Mouse (Mus musculus): ENCODE results near the gene Clic1.

The Clic1 gene

DNA sequence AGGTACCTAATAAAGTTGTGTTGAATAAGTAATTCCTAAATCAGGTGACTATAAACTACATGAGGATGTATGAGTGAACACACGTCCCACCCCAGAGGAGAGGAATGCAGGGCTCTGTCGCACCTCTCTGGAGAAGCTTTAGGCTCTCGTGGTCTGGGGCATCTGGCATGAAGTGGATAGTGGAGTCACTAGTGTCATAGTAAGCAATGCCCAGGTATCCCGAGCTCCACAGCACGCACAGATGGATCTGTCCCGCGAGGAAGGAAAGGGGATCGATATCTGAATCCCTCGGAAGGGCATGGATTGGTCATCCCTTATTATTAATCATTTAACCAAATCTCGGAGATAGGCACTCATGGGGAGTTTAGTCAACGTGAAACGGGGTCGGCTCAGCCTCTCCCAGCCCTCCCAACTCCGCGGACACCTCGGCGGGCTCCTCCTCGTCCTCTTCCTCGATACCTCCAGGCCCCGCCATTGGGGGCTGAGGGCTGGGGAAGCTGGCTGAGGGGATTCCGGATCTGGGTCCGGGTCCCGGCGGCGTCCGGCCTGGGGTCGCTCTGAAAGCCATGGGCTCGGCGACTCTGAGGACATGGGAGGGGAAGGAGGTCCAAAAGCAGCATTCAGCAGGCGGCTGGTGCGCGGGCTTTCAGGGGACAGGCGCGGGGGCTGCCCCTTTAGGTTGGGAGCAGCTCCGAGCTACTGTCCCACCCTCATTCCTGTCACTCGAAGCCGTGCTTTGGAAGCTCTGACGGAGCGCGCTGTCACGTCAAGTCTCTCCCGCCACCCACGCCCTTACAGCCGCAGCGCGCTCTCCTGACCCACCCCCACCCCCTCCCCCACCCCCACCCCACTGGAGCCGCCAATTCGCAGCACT lies 3.7 kb upstream of the Clic1 start:
- DNase-seq: peak in 1 of 2 experiments; percentile 15

DNA sequence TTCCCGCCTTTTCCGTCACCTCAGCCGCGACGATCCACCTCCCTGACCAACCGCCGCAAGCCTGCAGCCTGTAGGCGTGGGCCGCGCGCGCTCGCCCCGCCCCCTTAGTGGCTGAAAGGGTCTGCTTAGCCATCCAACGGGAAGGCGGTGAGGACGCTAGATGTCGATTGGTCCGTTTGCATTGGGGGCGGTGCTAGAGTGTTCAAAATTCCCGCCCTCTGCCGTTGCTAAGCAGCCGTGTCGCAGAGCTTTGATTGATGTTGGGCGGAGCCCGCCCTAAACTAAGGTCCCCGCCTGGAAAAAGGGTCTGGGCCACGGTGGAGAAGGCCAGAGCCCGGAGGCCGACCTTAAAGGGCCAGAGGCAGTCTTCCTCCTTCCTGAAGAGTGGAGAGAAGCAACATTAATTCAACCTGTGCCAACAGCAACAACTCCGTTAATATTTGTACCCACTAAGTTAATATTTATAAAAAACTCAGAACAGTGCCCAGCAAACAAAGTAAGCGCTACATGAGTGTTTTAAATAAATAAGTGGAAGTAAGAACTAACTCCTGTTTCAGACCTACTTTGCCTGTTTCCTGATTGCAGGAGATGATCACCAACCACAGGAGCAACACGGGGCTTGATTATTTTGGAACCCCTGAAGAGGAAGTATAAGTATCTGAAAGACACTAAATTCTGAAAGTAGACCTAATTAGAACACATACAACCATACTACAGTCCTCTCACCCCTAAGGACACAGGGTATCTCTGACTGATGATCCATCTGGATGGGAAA lies 2.9 kb upstream of the Clic1 start, which contains the start of gene Msh5:
TSS of gene Msh5 (minus strand) at position 65 of the 775 bp plus-strand sequence.
- DNase-seq: peak; percentile 99

DNA sequence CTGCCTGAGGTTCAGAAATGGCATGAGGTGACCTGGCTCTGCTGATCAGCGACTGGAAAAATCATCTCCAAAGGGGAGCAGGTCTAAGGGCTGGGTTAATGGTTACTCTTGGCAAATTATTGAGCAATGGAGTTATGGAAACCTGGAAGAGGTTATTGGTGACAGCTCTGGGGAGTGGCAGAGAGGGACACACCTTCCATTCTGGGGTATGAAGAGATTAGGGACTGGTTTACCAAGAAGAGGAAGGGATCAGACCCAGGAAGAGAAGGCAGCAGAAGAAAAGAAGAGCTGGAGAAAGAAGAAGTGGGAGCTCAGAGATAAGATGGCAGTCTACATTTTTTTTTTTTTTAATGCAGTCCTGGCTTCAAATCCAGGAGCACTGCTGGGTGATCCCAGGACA lies 2.1 kb upstream of the Clic1 start:
- DNase-seq: peak; percentile 71 to 90

DNA sequence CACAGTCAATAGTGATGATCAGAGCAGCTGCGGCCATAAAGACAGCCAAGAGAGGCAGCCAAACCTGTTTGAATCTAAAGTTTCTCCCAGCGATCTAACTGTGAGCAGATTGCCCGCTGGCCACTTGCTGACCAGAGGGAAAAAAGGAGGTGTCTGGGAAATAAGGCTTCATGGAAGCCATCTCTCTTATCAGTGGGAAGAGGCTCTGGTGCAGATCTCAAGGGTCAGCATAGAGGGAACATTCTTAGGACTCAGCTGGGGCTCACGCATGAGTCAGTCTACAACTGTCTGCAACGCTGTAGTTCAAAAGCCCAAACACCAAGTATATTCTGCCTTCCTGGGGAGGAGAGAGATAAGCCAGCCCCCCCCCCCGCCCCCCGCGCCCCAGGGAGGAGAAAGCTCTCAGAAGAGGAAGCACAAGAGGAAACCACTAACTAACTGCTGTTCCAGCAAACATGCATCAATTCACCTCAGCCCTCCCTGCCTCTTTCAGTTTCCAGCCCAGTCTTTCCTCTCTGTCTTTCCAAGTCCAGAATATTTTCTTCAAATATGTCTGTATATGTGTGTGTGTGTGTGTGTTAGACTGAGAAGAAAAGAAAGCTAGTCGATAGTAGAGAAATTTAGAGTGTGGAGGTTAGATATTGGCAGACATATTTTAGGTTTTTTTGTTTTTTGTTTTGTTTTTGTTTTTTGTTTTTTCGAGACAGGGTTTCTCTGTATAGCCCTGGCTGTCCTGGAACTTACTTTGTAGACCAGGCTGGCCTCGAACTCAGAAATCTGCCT lies 1.4 kb upstream of the Clic1 start:
- DNase-seq: peak in 1 of 2 experiments; percentile 22

DNA sequence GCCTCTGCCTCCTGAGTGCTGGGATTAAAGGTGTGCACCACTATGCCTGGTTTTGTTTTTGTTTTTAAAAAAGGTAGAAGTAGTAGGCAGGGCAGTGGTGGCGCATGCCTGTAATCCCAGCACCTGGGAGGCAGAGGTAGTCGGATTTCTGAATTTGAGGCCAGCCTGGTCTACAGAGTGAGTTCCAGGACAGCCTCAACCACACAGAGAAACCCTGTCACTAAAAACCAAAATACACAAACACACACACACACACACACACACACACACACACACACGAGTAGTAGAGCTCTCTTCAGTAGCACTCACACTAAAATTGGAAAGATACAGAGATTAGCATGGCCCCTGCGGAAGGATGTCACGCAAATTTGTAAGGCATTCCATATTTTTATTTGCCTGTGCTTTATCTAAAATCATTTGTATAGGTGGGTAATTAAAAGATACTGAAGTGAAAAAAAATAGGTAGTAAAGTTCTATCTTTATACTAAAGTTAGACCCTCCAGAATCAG lies 780 bp upstream of the Clic1 start:
- no peak for DNase-seq

DNA sequence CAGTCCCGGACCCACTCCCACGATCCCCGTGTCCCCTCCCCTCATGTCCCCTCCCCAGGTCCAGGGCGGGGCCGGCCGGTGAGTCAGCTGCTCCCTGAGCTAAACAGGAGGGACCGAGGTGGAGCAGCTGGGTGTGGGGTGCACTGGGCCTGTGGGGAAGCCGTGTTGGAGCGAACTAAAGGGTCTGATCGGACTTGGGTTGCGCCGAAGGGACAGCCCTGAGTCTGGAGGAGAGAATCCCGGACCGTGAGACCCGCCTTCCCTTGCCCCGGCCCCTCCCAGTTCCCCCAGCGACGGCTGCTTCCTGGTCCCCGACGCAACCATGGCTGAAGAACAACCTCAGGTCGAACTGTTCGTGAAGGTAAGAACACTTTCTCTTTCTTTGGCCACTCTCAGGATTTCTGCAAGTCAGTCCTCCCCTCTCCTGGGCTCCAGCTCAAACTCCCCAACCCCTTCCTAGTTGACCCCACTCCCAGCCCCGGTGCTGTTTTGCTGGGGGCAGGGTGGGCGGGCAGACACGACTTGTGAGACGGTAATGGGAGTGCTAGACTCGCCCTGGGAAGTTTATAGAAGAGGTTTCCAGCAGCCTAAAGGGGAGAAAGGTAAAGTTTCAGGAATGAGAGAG lies 472 bp downstream of the Clic1 start:
- DNase-seq: peak; percentile 70 to 80

DNA sequence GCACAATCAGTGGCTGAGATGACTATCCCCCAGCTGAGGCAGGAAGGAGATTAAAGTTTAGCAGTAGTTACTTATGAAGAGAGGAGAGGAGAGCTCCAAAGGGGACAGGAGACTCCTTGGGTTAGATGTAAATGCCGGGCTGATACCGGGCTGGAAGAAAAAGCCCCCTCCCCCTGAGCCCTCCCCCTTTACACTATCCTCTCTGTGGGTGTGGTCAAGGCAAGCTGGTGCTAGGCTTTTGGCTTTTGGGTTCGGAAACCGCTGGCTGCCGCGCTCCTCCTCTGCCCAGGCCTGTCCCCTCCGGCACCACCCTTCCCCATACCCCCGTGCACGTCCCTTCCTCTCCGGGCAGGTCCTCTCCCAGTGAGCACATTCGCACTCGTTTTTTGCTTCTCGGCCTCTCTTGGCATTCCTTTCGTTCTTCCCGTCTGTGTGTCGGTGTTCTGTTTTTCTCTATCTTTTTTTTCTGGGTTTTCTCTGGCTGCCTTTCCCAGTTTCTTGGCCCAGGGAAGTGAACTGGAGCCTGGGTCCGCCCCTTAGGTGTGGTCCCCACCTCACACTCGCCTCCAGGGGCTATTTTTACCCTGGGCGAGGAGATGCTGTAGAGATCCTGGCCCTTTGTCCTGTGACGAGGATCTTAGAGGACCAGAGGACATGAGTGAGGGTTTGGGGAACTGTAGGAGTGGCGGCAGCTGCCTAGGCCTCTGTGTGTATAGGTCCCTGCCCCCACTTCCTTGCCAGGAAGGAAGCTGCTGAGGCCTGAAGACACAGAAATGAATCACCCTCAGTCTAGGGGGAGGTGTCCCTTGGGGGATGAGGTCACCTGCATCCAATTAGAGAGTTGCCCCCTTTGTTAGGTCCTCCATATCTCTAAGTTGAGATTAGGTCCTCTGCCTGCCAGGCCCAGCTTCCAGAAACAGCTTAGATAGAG lies 1.7 kb downstream of the Clic1 start:
- DNase-seq: peak; percentile 71 to 81

DNA sequence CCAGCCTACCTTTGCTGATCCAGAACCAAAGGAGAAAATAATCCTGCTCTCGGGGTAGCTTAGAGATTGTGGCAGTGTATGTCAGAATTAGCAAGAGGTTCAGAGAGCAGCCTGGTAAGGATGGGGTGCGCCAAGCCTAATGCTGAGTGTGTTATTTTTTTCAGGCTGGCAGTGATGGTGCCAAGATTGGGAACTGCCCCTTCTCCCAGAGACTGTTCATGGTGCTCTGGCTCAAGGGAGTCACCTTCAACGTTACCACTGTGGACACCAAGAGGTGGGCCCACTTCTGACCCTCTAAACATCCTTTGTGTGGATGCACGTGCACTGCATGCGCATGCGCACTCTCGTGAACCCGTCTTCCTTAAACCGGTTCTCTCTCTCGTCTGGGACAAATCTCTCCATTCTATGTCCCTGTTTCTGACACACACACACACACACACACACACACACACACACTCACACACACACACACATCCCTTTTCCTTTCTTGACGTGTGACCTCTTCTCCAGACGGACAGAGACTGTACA lies 2.6 kb downstream of the Clic1 start:
- no peak for DNase-seq

DNA sequence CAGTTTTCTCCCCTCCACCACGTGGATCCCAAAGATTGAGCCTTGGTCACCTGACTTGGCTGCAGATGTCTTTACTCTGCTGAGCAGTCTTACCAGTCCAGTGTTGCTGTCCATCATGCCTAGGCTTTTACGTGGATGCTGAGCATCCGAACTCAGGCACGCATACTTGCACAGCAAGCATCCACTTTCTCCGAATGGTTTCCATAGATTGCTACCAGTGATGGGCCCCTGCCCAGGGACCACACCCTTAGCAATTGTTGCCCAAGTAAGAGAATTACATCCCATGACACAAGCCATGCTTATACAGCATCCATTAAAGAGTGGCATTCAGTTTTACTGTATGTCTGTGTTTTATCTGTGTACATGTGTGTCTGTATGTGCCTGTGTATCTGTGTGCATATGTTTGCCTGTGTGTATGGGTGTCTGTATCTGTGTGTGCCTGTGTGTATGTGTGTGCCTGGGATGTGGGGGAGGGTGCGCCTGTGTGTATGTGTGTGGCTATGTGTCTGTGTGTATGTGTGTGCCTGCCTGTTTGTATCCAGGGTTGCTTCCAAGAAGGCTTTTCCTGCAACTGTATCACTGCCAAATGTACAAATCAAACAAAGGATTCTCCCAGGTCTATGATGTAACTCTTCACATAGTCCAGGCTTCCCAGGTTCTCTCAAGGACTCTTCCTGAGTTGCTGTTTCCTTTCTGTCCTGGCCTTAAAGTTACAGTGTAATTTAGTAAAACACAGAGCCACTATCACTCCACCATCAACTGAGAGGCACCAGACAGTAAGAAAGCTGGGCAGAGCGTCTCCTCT lies 6.1 kb downstream of the Clic1 start:
- no peak for DNase-seq

DNA sequence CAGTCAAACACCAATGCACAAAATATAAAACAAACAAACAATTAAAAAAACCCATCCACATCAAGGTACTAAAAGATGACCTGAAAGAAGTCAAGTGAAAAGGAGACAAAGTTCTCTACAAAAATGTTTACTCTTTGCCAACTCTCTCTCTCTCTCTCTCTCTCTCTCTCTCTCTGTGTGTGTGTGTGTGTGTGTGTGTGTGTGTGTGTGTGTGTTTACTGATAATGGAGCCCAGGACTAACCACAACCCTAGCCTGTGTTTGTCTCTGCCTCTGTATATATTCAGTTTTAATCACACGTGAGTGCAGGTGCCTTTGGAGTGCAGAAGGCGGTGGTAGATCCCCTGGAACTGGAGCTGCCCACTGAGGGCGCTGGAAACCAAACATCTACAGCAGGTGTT lies 7.3 kb downstream of the Clic1 start:
- DNase-seq: no peak

DNA sequence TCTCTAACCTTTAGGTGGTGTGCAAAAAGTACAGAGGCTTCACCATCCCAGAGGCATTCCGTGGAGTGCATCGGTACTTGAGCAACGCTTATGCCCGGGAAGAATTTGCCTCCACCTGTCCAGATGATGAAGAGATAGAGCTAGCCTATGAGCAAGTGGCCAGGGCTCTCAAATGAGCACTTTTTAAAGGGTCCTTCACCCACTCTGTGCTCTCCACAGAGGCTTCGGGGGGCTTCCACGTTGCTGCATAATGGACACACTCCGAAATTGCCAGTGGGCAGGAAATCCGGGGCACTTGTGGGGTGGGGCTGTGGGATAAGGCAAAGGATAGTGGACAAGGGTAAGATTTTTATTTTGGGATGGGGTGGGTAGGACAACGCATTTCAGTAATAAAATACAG lies 8.6 kb downstream of the Clic1 start:
- peak in 1 of 2 experiments; percentile 18 for DNase-seq

DNA sequence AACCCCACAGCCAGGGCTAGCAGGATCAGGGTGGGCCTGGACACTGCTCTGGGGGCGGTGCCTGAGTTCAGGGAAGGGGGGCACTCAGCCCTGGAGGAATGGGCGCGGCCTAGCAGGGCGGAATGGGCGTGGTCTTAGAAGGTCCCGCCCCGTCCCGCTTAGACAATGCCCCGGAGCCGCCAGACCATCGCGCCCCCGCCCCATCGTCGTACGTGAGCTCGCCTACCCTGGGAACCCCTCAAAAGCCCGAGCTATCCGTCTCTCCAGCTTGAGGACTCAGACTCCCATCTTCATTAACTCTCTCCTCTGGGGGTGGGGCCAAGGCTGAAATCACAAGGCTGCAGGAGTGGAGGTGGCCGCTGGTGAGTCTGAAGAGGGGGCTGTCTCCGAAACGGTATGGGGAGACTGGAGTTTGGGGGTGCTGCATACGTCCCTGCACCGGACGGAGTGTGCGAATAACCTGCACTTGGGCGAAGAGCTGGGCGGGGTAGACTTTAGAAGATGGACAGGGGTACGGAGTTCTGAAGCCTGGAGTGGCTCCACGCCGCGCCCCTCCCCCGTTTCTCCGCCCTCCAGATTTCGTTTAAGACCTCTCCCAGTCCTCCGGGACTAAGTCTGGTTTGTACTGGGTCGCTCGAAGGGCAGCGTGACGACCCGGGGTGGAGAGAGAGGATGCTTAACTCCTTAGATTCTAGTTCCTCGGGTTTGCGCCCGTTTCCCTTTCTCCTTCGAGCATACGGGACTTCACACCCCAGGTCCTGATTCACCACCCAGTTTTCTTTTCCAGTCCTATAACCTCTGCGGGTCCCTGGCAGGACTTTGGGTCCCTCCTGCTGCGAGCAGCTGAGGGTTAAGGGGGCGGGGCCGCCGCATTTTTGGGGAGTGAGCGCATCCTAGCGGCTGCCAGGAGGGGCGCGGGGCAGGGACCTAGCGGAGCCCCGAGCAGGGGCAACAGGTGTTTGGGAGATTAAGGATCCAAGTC lies 9.4 kb downstream of the Clic1 start, which contains the start of gene Ddah2:
TSS of gene Ddah2 (plus strand) at position 125 of the 982 bp plus-strand sequence.
- DNase-seq: peak; percentile 81 to 88

DNA sequence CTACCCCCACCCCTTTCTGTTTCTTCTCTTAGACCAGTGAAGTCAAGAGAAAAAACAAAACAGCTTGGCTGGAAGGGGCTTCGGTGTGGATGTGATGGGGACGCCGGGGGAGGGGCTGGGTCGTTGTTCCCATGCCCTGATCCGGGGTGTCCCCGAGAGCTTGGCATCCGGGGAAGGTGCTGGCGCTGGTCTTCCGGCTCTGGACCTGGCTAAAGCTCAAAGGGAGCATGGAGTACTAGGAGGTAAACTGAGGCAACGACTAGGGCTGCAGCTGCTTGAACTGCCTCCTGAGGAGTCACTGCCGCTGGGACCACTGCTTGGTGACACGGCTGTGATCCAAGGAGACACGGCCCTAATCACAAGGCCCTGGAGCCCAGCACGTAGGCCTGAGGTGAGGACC lies 10.3 kb downstream of the Clic1 start:
- no peak for DNase-seq

DNA sequence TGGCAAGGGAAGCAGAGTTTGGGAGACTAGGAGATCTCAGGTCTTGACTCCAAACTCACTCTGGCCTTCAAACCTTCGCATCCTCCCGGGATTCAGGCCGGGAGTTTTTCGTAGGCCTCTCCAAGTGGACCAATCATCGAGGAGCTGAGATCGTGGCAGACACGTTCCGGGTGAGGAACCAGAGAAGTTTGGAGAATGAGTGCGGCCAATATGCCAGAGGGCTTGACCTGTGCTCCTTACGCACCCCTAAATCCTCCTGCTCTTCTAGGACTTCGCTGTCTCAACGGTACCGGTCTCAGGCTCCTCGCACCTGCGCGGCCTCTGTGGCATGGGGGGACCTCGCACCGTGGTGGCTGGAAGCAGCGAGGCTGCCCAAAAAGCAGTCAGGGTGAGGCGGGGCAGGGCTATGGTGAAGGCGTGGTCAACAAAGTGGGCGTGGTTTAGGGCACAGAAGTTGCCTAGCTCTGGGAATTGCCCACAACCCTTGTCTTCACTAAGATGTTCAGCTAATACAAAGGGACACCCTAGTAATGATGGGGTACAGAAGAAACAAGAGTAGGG lies 11.1 kb downstream of the Clic1 start:
- DNase-seq: peak in 1 of 2 experiments; percentile 24

DNA sequence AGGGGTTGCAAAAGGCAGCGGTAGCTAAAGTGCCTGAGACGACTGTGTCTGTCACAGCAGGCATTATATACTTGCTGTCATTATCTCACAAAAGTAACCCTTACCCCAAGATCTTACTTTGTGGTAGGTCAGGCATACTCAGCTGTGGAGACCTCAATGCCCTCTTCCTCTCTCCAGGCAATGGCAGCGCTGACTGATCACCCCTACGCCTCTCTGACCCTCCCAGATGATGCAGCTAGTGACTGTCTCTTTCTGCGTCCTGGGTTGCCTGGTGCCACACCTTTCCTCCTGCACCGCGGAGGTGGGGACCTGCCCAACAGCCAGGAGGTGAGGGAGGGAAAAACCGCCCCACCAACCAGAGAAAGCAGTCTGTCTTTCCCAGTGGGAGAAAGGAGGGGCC lies 11.5 kb downstream of the Clic1 start:
- DNase-seq: no peak

DNA sequence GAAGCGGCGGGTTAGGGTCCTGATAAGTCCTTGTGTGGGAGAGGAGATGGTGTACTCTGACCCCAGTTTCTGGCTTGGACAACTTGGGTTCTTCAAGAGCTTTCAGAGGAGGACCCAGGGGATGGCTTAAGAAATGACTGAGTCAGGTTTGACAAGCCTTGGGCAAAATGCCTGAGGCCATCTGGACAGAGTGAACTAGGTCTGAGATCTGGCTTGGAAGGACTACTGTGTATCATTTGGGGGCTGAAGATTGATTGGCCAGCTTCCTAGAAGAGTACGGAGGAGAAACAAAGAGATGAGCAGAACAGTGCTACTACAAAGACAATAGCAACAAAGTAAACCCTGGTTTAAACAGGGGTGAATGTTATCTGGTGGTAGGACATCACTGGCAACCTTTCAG lies 13.7 kb downstream of the Clic1 start:
- DNase-seq: no peak

DNA sequence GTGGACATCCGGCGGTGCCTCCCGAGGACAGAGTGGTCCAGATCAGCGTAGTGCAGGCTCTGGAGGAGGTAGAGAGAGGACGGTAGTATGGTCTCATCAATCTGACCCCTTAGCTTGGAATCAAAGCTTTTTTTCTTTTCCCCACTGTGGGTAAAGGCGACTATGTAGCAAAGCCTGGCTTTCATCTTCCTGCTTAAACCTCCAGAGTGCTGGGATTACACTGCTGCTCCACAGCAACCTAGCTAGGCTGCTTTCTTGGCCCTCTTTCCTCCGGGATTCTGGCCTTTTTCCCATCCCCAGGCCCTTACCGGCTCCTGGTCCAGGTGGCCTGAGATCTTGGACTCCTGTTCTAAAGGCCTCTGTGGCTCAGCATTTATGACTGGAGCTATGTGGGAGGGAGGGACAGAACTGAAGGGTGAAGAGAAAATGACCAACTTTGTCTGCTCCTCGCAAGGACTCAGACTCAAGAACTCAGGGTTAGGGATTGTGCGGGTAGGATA lies 14.7 kb downstream of the Clic1 start:
- no peak for DNase-seq

Measured in kidney, adult 8-10 months (tissue).